Mouse (Mus musculus) frontal cortex, postnatal 25 days (tissue): ENCODE measurements around the gene F12.
"Not testable (repeated sequence)": the region's sequence is repeated elsewhere in the genome, so short reads cannot be mapped to it uniquely, and the experiment has no call there.

Source experiments
- DNase-seq, 2 experiments: peaks; one replicate each; pipeline ENCODE4 v3.0.0; 2022; ENCODE audit warnings: low spot score in 2 of 2

The F12 gene

DNA sequence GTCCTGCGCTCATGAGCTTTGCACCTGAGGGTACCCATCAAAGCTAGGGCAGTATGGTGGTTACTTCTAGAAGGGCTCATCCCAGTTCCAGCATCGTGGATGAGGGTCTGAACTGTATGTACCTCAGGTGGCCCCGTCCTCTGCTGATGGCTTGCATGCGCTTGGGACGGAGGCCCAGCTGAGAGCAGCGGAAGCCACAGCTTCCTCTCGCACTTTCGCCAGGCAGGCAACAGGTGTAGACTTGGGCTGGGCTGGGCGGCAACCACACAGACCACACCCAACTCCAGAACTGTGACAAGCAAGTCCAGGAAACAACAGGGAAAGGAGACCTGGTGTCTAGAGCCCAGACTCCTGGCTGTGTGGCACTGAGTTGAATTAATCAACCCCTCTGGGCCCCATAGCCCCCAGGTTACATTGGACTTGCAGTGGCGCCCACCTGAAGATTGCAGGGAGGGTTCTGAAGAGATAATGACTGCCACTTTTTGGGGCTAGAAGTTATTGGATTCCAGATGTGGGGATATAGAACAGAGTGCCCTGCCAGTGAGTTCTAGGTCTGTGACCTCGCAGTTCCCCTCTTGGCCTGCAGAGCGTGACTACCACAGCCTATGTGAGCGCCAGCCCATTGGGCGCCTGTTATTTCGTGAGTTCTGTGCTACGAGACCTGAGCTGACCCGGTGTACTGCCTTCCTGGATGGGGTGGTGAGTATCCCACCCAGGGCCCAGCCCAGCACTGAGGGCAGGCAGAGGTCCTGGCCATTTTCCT is 23.3 kb upstream of the F12 start:
- DNase-seq: no peak

DNA sequence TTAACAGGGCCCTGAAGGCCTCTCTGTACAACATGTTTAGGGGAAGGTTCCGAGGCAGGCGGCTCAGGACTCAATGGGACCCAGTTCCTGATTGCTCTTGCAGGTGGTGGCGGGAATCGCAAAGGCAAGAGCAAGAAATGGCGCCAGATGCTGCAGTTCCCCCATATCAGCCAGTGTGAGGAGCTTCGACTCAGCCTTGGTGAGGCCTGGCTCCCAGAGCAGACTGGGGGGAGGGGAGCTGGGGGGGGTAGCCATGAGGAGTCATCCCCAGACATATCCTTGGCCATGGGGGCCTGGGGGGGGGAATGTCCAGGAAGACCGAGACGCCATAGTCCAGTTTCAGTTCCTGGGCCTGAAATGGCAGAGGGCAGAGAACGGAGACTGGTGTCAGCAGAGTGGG is 22.6 kb upstream of the F12 start:
- no peak for DNase-seq

DNA sequence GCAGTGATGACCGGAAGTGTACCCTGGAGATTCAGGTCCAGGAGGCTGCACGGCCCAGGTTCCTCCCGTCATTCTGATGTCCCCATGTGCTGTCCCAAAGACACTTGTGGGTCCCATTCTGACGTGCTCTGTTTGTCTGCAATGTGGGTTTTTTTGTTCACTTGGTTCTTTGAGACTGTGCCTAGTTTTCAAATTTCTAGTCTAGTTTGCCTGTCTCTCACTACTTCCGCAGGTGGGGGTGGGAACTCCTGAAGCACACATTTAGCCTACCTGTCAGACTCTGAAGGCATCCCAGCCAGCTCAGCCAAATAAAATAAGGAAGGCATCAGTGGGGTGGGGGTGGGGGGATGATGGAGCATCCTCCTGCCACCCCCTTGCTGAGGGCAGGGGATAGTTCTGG is 21.5 kb upstream of the F12 start:
- DNase-seq: no peak

DNA sequence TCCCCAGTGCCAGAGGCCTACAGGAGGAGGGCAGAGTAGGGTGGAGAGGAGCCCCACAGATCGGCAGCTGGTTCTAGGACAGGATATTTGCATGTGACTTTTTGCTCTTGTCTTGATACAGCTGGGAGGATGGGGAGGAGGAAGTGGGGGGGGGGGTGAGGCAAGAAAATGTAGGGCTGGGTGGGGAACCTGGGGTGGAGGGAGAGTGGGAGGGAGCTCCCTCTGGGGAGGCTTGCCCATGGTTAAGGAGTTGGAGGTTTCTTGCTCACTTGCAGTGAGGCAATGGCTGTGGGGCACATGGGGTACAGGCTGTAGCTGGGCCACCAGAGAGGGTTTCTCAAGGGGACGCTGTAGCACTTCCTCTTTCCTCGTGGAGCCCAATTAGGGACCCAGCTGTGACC is 20.9 kb upstream of the F12 start:
- no peak for DNase-seq

GRCm38 (mm10) chr13:55446483-55447105 is 20.0 kb upstream of the F12 start:
- DNase-seq: no peak

DNA sequence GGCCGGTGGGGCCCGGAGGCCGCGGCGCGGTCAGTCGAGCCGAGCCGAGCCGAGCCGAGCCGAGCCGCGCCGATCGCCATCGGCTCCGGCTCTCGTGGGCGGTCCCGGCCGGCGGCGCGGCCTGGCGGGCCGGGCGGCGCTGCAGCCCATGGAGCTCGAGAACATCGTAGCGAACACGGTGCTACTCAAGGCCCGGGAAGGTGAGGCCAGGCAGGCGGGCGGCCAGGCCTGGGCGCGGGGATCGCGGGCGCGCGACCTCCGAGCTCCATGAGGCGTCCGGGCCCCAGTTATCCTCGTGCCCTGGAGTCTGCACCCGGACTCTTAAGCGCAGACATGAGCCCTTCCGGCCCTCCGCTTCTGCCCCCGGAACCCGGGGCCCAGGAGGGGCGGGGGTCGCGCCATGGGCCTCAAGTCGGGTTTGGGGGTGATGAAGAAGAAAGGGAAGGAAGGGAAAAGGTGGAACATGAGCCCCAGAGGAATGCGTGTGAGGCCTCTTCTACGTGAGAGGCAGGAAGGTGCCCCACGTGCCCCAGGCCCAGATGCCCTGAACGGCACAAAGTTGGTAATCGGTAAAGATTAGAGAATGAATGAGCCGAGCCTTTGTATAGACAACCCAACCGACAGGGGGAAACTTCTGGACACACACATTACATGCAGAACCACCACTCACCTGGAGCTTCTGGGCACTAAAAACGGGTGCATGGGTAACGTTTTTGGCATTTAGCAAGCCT is 18.9 kb upstream of the F12 start:
- DNase-seq: no peak

DNA sequence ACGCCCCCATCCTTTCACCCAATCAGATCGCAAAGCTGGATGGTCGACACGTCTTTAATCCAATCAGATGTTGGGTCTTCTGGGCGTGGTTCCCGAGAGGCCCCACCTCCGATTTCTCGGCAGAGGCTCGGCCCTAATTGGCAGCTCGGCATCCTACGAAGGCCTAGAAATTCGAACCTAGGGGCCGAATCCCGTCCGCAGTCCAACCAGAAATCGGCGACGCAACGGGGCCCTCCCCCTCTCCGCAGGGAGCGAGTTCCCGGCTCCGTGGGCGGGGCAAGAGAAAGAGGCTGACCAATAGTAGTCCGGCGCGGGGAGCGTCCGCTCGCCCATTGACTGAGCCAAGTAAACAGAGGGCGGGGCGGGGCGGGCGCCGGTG is 18.3 kb upstream of the F12 start, which contains the start of gene Grk6:
Gene Grk6 (plus strand): TSS at position 136 of the 379 bp plus-strand sequence.
- peak; percentile 96 to 99 for DNase-seq

DNA sequence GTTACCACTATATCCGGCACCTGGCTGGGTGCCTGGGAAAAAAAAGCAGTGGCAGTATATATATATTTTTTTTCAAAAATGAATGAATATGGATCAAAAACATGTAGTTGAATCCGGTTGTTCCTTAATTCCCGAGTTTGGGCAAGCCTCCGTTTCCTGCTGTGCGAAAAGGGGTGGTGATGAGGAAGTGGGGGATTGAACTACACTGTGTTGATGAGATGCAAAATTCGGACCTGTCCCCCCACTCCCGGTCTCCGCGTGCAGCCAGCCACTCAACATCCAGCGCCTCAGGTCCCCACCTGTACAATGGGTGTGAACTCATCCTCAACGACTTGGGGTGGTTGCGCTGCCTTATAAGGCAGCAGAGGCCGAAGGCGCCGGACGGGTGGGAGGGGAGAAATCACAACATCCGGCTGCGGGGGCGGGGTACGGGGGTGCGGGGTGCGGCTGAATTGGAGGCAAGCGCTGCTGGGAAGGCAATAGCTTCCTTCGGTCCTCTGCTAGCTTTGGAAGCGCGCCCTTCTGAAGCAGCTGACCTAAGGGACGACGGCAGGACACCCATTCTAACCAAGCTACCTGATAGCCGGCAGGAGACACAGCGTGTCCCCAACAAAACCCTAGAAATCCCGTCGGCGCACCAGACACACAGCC is 17.8 kb upstream of the F12 start:
- DNase-seq: peak in 1 of 2 experiments; percentile 25

- no peak for DNase-seq
Measured at GRCm38 (mm10) chr13:55443799-55444285, 17.2 kb upstream of the F12 start.

DNA sequence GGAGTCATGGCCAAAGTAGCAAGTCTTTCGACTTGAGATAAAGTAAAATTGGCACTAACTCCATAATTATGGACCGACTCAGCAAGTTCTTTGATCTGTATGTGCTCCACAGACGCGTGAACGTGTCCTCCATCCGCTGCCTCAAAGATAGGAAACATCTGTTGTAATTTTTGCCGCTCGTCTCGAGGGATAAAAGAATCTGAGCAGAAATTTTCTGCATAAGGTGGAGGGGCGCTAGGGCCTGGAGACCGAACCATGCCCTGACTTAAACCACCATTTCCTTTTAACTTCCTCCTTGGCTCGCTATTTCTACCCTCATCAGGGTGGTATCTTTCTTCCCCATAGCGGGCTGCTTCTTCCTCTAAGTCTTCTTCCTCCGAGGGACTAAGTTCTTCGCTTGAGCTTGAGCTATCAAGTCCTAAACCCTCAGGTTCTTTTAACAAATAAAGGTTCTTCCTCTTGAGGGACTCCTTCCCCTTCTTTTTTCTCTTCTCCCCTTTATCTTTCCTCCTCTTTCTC is 10.6 kb upstream of the F12 start:
- not testable (repeated sequence) for DNase-seq

GRCm38 (mm10) chr13:55431889-55432685 is 5.5 kb upstream of the F12 start:
- no peak for DNase-seq

GRCm38 (mm10) chr13:55430566-55430965 is 4.0 kb upstream of the F12 start:
- DNase-seq: no peak

- DNase-seq: no peak
Measured at GRCm38 (mm10) chr13:55429226-55429888, 2.8 kb upstream of the F12 start.

GRCm38 (mm10) chr13:55420933-55421800 is 5.4 kb downstream of the F12 start:
- peak; percentile 48 to 54 for DNase-seq

DNA sequence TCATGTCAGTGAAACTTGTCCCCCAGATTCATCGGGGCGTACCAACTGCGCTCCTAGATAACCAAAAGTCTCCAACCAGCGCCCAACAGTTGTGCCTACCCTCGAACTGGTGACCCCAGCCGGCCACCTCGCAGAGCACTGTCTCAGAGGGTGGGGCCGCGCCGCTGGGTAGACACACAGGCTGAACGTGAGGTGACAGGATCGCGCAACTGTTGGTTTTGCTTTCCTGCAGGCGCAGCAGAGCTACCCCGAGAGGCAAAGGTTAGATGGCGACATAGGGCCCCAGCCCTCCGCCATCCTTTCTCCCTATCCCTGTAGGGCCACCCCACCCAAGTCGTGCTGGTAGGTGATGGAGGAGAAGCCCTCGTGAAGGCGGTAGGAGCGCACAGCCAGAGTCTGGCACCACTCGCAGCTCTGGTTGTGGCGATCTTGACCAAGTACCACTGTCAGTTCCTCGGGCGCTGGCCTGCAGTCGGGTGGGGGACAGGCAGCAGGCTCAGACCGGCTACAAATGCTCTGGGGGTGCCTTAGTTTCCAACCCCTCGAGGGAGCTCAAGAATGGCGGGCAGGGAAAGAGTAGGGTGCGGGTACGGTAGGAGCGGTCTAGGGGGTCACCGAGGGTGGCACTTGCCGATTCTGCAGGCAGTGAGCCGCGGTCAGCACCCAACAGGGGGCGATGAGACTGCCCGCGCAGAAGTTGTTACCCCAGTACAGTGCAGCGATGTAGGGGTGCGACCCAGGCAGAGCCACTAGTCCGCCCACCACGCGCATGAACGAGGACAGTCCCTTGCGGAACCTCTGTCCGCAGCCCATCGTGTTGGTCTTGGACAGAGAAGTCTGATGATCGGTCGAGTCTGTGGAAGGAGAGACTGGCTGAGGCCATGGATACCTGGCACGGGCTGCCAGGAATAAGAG is 6.3 kb downstream of the F12 start:
- no peak for DNase-seq

DNA sequence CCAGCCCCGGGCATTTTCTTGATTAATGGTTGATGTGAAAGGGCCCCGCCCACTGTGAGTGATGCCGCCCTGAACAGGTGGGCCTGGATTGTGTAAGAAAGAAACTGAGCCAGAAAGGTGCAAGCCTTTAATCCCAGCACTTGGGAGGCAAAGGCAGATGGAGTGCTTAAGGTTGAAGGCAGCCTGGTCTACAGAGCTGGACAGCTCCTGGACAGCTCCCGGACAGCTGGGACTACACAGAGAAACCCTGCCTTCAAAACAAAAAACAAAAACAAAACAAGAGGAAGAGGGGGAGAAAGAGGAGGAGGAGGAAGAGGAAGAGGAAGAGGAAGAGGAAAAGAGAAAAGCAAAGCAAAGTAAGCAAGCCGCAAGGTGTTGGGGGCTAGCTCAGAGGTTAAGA is 7.5 kb downstream of the F12 start:
- no peak for DNase-seq

- peak; percentile 80 to 85 for DNase-seq
Measured at GRCm38 (mm10) chr13:55418004-55418403, 8.6 kb downstream of the F12 start.

DNA sequence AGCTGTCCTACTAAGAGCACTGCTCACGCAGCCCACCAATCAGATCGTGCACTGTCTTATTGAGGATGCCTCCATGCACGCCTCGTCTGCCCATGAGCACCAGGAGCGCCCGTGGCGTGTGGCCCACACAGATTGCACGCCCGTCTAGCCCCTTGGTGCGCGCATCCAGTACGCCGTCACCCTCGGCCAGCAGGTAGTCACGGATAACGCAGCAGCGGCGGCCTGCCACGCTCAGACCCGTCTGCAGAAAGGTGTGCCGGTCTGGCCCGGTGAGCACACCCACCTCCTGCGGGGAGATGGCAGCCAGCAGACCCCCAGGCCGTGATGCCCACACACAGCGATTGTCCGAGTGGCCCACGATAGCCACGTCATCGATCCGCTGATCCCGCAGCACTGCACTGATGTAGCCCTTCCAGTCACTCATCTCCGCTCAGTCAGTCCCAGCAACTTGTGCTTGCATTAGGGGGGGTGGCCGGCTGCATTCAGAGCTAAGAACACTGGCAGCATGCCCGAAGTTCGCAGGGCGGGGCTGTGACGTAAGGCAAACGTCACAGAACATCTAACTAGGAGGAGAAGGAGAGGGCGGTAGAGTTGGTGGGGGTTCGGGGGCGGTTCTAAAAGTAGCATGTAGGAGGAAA is 11.7 kb downstream of the F12 start, which contains the start of gene Pfn3:
Gene Pfn3 (minus strand): TSS at position 490 of the 638 bp plus-strand sequence.
- peak; percentile 55 to 67 for DNase-seq
